Mouse (Mus musculus): Measurements from ENCODE around the gene Them7. TPM values are rescaled to one million over a fixed set of nuclear protein-coding genes. Genes with fewer than 3 reads are reported as not detected.

The Them7 gene
- total RNA-seq, 2 experiments from 2014 or later, result not detected

DNA sequence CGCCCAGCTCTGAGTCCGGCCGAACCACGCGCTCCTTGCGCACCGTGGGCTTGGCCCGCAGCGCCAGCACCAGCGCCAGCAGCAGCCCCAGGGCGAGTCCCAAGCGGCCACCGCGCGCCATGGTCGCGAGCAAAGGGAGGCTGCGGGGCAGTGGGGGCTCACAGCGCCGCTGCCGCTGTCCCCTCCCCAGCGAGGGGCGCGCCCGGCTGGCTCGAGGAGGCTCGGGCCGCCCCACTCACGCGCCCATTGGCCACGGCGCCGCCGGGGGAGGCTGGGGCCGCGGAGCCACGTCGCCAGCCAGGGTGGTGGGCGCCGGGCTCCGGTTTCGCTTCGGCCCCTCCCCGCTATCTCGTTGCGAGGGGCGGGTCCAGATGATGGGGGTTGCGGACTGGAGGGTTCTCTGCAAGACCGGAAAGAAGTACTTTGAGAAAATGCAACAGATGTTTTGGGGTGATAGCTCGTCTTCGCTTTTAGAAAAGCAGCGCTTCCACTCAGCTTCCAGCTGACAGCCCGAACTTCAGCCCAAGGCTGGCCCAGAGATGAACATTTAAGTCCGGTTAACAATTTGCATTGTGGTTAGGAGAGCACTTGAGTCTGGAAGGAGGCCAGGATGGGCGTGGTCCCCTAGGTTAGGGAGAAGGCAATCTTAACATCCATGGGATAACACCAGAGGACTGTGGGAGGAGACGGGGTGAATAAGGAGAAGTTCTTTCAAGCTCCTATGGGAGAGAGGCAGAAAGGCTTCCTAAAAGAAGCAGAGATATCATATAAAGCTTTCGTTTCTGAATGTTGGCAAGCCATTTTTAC lies 175.2 kb downstream of the Them7 start, which contains the start of gene Rcn1:
Rcn1 (minus strand) TSS at position 235 of the 807 bp plus-strand sequence.
- peak within 1 kb of the TSS; percentile 80 for H3K4me3 ChIP-seq
- H3K27ac ChIP-seq, result peak within 1 kb of the TSS; percentile 73
- DNase-seq (ENCODE audit: low spot score in 2 of 2), result peak; percentile 19 to 39
- TF ChIP-seq CTCF (conservative IDR thresholded peaks at IDR 0.05), result peak; percentile 12; the same call in 1 of the 2 replicates

DNA sequence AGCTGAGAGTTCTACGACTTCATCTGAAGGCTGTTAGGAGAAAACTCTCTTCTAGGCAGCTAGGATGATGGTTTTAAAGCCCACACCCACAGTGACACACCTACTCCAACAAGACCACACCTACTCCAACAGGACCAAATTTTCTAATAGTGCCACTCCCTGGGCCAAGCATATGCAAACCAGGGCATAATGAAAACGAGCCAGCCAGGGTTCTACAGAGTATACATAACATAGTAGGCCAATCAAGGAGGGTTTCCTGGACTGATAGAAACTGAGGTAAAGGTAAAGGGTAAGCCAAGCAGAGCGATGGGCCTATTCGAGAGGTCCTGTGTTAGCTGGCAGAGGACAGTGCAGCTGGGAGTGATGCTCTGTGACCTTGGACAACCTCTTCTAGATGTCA lies 176.4 kb downstream of the Them7 start:
- no peak overlapping the region for H3K27ac ChIP-seq

DNA sequence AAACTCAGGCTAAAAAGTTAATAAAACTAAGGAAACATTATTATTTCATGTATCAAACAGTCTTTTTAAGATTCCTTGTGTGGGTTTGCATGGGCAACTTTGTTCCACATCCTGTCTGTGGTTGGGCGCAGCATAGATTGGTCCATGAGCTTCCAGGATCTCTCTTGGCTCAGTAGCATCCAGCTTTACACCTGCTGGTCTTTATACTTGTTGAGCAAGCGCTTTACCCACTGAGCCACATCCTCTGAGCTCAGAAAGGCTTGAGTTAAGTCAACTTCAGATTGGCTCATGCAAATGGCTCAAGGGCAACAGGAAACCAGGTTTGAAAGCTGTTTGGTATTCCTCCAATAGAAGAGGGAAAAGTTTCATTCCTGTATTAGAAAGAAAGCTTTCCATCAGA lies 178.1 kb downstream of the Them7 start:
- Histone ChIP-seq H3K27ac (no peak overlapping the region), H3K4me3 (no peak overlapping the region)
- TF ChIP-seq CTCF (conservative IDR thresholded peaks at IDR 0.05), result no peak
- DNase-seq (ENCODE audit: low spot score in 2 of 2), result no peak

More for the DNA sequence above, 176.4 kb downstream of the Them7 start:
- no peak for DNase-seq (ENCODE audit: low spot score in 2 of 2)
- H3K4me3 ChIP-seq, result no peak overlapping the region
- TF ChIP-seq CTCF (conservative IDR thresholded peaks at IDR 0.05), result no peak

DNA sequence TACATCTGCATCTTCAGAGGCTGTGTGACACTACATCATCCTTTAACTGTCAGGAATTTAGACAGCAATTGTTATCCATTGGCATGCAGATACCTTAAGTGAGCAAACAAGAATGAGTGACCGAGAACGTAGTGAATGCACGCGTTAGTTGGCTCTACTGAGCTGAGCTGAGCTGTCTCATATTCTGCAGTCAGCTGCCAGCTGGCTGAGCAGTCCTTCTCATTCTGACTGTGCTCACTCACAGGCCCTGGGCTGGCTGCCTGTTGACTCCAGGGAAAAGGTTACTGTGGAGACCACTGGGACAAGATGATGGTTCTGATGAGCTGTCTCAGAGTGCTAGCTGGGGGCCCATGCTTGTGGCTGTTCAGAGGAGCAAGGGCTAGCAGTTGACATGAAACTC lies 184.4 kb downstream of the Them7 start:
- DNase-seq (ENCODE audit: low spot score in 2 of 2), result no peak
- H3K27ac ChIP-seq, result no peak overlapping the region
- no peak for TF ChIP-seq CTCF (conservative IDR thresholded peaks at IDR 0.05)
- H3K4me3 ChIP-seq, result no peak overlapping the region

DNA sequence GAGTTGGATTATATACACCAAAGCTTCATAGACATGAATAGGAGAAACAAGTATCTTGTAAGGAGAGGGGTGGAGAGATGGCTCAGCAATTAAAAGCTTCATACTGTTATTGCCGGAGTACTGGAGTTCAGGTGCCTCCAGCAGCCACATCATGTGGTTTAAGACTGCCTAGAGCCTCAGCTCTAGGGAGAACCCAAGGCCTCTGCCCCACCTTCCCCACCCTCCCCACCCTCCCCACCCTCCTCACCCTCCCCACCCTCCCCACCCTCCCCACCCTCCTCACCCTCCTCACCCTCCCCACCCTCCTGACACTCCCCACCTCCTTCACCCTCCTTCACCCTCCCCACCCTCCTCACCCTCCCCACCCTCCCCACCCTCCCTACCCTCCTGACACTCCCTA lies 185.1 kb downstream of the Them7 start:
- no peak for DNase-seq (ENCODE audit: low spot score in 2 of 2)
- Histone ChIP-seq H3K4me3 (no peak overlapping the region), H3K27ac (no peak overlapping the region)
- no peak for TF ChIP-seq CTCF (conservative IDR thresholded peaks at IDR 0.05)

DNA sequence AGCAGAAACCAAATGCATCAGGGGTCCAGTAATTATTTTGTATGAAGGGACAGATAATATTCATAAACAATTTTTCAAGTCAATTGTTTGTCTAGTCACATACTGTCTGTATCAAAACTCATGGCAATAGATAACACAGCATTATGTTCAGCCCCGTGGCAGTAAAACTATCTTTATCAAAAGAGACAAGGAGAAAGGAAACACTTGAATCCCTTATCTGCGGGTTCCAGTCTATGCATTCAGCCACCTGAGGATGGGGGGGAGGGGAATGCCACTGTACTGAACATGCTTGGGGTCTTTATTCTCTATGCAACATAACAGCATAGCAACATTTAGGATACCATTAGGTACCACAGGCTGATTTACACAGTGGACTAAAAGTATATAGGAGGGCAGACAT lies 190.2 kb downstream of the Them7 start:
- no peak for DNase-seq (ENCODE audit: low spot score in 2 of 2)
- no peak for TF ChIP-seq CTCF (conservative IDR thresholded peaks at IDR 0.05)
- Histone ChIP-seq H3K4me3 (no peak overlapping the region), H3K27ac (peak overlapping the region; percentile 48; the same call in 1 of the 2 replicates)

DNA sequence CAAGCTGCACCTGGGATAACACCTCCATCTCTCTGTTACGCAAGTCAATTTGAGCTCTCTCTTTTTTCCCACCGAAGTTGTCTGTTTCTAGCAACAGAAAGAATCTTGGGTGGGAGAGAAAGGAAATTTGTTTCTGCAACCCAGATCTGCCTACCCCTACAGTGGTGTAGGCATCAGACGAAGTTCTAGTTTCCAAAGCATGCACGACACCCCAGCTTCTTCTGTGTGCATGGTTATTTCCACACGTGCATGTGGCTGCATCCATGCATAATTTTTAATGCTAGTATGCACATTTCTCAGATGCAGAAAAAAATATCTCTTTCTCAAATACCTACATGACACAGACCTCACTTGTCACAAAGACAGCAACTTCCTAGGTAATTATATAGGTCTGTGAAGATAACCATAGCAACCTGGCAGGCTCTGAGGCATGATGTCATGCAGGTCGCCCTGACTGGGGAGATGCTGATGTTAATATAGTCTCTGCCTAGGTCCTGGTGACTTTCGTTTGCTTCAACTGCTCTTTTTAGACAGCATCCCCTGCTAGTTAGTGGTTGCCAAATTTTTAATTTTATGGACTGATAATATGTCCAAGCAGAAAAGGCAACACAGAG lies 192.0 kb downstream of the Them7 start:
- TF ChIP-seq CTCF (conservative IDR thresholded peaks at IDR 0.05), result no peak
- no peak overlapping the region for H3K27ac ChIP-seq
- DNase-seq (ENCODE audit: low spot score in 2 of 2), result no peak

DNA sequence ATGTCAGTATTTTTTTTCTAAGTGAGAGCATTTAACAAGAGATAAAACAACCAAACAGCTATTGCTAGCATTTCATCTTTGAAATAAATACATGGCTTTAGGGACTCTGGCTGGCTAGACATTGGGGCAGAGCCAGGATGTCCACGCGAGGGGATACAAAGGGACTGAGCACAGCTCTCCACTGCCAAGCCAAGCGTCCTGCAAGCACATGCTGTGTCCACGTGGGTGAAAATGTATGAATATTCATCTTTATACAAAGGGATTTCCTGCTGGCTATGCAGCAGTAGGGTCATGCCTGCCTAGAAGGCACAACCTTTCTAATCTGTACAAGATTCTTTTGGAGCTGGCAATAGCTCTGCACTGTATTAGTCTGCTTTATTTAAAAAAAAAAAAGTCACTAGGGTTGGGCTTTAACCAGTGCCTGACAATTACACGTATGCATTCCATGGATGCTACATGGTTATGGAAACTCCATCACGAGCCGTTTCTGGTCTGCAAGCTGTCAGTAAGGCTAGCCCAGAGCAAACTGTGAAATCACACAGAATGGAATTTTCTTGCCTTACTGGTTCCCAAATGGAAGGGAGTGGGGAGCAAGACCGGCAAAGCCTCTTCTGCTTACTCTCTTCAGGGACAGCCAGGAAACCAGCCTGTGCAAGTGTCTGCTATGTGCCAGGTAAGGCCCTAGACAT lies 192.7 kb downstream of the Them7 start:
- Histone ChIP-seq H3K4me3 (no peak overlapping the region), H3K27ac (no peak overlapping the region)
- no peak for TF ChIP-seq CTCF (conservative IDR thresholded peaks at IDR 0.05)
- DNase-seq (ENCODE audit: low spot score in 2 of 2), result no peak

More for the DNA sequence above, 192.0 kb downstream of the Them7 start:
- no peak overlapping the region for H3K4me3 ChIP-seq

DNA sequence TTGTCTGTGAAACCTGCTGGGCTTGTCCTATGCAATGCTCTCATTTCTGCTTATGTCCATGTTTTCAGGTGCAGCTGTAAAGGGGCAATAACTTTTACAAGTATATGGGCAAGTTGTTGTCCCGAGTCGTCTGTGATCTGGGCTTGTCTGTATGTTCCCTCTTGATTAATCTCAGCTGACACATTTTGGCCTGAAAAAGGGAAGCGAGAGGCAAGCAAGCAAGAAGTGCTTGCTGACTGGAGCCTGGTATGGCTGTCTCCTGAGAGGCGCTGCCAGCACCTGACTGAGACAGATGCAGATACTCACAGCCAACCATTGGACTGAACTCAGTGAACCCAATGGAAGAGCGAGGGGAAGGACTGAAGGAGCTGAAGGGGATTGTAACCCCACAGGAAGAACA lies 193.5 kb downstream of the Them7 start:
- Histone ChIP-seq H3K27ac (no peak overlapping the region), H3K4me3 (no peak overlapping the region)
- DNase-seq (ENCODE audit: low spot score in 2 of 2), result no peak
- no peak for TF ChIP-seq CTCF (conservative IDR thresholded peaks at IDR 0.05)

DNA sequence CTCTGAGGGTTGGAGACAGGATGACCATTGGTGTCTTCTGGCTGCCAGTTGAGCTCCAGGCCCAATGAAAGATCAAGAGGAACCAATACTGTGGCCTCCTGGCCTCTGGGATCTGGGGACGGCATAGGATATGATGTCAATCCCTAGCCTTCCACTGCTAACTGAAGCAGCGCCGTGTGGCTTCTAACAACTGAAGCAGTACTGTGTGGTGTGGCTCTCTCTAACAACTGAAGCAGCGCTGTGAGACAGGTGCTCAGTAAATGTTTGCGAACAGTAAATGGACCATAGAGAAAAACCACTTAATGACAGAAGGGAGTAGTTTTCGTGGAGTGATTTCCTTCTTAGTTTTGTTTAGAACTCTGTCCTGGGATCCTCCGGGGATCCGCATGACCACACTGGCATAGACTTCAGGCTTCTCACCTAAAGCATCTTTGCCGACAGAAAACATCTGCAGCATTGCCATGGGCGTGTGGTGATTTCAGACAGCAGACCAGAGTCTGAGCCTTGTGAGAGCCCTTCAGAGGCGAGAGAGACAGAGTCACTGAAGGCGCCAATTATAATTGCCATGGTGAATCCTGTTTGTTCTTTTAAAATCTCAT lies 194.6 kb downstream of the Them7 start:
- no peak overlapping the region for H3K4me3 ChIP-seq
- no peak overlapping the region for H3K27ac ChIP-seq
- DNase-seq (ENCODE audit: low spot score in 2 of 2), result no peak
- TF ChIP-seq CTCF (conservative IDR thresholded peaks at IDR 0.05), result no peak

DNA sequence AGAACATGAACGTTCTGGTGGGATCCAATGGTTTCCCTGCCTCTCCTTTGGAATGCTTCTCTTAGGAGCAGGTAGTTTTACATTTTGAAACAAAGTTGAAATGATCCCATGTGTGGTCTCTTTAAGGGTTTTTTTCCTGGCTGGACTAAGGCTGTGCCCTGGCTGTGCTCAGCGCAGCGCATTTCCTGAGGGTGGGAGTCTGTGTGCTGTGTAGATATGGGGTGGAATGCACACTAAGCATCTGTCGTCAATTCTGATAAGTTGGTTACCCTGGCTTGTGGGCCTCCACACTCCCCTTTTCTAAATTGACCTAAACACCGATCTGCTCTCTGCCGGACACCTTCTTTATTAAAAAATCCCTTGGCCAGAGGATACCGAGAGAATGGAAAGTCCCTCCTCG lies 203.3 kb downstream of the Them7 start:
- no peak for TF ChIP-seq CTCF (conservative IDR thresholded peaks at IDR 0.05)
- Histone ChIP-seq H3K27ac (no peak overlapping the region), H3K4me3 (no peak overlapping the region)
- no peak for DNase-seq (ENCODE audit: low spot score in 2 of 2)

DNA sequence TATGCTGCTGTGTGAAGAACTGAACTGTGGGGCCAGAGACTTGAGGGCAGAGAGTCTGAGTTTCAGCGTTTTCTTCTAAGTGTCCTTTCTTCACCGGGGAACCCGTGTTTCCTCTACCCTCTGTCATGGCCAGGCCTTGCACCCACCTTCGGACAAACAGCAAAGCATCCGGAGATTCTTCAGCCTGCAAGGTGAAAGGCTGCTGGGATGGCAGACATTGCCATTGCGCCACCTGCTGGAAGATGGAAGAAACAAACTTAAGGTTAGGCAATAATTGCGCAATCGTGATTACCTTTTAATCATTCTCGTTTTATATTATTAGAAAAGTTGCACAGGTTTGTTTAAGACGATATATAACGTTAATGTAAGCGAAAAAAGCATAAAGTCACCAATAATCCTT lies 203.9 kb downstream of the Them7 start:
- peak; percentile 92 for TF ChIP-seq CTCF (conservative IDR thresholded peaks at IDR 0.05)
- peak; percentile 34 to 71 for DNase-seq (ENCODE audit: low spot score in 2 of 2)
- Histone ChIP-seq H3K27ac (no peak overlapping the region), H3K4me3 (no peak overlapping the region)

DNA sequence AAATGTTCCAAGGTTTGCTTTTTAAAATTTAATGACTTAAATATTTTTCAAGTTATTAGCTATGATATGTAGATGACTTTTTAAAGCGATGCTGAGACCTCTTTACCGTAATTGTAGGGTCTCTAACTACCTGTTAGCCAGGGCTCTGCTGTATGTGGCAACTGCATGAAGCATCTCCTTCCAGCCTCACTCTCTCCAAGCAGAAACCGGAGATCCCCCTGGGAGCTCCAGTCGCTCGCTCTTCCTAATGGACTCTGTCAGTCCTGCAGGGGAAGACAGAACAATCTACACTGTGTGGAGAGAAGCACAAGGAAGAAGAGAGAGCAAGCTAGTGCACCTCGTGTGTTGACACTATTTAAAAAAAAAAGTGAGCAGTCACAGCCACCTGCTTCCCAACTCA lies 204.3 kb downstream of the Them7 start:
- DNase-seq (ENCODE audit: low spot score in 2 of 2), result no peak
- TF ChIP-seq CTCF (conservative IDR thresholded peaks at IDR 0.05), result no peak
- H3K27ac ChIP-seq, result no peak overlapping the region
- H3K4me3 ChIP-seq, result no peak overlapping the region

Other genes with a start within 250 kb of the Them7 start
- gene Eif3m, start 207.2 kb upstream of the Them7 start, total RNA-seq (2021), result 10 to 100 TPM; 92.7 to 97.6 TPM
- gene Gm11060, start 132.3 kb upstream of the Them7 start, total RNA-seq (2021), result not detected
- not detected for gene Wt1, start 97.8 kb upstream of the Them7 start, total RNA-seq (2021)
- gene Rcn1, start 175.0 kb downstream of the Them7 start, total RNA-seq (2021), result 10 to 100 TPM; 14.7 to 18.5 TPM

Measured in layer of hippocampus, adult 2 months (tissue).